Mouse (Mus musculus) R1 (cell line): ENCODE data around the gene Hspa1l.
"Not testable (repeated sequence)": the region's sequence is repeated elsewhere in the genome, so short reads cannot be mapped to it uniquely, and the experiment has no call there.

Experiments used
- DNase-seq: peaks from one replicate; pipeline ENCODE4 v3.0.0-alpha.2; 2018; ENCODE audit warnings: low read depth, low spot score

The Hspa1l gene

DNA sequence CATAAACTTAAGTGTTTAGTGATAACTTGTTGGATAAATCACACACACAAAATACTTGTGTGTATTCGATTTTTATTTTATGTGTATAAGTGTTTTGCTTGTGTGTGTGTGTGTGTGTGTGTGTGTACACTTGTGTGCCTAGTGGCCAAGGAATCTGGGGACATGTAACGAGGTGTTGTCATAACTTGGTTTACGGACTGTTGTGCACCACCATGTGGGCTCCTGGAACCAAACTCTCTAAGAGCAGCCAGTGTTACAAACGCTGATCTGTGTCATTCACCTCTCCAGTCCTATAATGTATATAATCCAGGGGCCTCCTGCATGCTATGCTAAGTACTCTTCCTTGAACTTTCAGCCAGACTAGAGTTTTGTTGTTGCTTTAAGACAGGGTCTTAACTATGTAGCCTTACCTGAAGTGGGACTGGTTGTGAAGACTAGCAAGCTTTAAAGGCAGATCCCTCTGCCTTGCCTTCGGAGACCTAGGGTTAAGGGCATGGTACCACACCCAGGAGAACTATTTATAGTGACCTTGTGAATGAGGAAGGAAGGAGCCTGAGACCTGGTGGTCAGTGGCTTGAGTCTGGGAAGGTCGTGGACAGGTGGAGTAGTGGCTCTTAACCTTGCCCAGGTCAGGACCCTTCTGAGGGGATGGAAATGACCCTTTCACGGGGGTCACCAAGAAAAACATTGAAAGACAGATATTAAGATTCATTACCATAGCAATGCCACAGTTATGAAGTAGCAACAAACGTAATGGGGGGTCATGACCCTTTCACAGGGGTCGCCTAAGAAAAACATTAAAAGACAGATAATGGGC lies 30.7 kb downstream of the Hspa1l start:
- peak; percentile 51 for DNase-seq

DNA sequence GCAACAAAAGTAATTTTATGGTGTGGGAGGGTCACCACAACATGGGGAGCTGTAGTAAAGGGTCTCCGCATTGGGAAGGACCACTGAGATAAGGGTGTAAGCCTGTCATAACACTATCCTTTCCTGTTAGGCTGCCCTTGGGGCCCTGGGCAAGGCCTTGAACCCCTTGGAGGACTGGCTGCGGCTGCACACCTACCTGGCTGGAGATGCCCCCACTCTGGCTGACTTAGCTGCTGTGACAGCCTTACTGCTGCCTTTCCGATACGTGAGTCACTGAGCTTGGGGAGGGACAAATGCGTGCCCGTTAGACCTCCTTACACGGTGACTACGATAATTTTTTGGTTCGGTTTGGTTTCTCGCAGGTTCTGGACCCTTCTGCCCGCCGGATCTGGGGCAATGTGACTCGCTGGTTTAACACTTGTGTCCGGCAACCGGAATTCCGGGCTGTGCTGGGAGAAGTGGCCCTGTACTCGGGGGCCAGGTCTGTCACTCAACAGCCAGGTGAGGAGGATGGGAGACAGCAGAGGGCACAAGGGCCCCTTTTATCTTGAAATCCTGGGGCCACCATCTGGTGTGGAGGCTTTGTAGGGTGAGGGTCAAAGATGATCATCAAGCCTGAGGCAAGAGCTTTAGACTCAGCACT lies 31.7 kb downstream of the Hspa1l start:
- no peak for DNase-seq

GRCm38 (mm10) chr17:35005158-35005557 lies 32.7 kb downstream of the Hspa1l start:
- DNase-seq, result no peak

GRCm38 (mm10) chr17:35005902-35006301 lies 33.4 kb downstream of the Hspa1l start:
- DNase-seq, result not testable (repeated sequence)

- no peak for DNase-seq
Measured at GRCm38 (mm10) chr17:35007387-35007991, 35.0 kb downstream of the Hspa1l start.

DNA sequence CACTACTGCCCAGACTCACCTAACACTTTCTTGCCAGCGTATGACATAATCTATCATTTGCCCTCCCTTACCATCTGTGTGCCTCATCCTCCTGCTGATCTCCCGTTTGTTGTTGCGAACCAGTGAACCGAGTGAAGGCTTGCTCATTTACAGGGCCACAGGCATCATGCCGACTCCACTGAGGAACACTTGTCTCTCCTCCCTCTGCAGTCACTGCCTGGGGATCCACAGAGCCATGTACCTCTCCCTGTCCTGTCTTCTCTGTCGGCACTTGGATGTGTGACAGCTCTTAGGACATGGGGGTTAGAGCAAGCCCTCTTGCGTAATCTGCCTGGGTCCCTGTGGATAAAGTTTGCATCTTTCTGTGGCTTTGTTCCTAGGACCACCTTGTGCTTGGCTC lies 37.1 kb downstream of the Hspa1l start:
- DNase-seq, result no peak

DNA sequence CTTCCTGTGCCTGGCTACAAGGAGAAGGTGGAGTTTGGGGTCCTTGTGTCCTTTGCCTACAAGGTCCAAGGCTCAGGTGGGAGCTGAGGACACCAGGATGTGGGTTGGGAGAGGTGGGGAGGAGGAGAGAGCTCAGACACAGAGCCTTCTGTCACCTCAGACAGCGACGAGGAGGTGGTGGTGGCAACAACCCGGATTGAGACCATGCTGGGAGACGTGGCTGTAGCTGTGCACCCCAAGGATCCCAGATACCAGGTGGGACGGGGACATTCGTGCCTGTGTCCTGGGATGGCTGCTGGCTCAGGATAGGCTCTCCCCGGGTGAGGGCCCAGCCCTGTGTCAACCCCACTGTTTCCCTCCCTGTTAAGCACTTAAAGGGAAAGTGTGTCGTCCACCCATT lies 38.9 kb downstream of the Hspa1l start:
- DNase-seq, result no peak

DNA sequence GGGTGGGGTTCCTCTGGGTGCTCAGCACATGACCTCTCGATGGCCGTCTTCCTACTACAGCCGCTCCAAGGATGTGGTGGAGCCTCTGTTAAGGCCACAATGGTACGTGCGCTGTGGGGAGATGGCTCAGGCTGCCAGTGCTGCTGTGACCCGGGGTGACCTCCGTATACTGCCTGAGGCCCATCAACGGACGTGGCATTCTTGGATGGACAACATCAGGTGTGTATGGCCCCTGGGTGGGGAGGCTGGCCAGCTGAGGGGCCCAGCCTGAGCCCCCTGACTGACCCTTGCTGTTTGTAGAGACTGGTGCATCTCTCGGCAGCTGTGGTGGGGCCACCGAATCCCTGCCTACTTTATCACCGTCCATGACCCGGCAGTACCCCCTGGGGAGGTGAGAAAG lies 39.9 kb downstream of the Hspa1l start:
- DNase-seq, result no peak

DNA sequence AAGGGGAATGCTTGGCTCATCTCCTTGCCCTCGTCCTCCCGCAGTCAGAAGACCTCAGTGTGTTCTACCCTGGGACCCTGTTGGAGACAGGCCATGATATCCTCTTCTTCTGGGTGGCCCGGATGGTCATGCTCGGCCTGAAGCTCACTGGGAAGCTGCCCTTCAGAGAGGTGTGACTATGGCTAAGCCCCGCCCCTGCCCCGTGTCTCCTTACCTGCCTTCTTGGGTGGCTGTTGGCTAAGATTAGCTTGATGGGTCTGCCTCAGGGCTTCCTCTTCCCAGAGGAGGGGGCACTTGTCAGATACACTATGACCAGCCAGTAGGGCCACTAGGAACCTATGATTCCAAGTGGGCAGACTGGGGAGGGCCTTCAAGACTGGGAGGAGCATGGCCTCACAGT lies 40.7 kb downstream of the Hspa1l start:
- DNase-seq, result no peak

DNA sequence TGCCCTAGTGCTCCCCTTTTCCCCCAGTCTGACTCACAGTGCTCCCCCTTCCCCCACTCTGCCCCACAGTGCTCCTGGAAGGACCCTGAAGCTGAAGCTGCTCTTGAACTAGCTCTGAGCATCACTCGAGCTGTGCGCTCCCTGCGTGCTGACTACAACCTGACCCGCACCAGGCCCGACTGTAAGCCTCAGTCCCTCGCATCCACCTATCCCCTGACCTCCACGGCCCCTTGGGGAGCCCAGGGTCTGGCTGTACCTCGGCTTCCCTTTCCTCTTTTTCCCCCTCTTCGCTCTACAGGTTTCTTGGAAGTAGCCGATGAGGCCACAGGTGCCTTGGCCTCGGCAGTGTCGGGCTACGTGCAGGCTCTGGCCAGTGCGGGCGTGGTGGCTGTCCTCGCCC lies 42.8 kb downstream of the Hspa1l start:
- no peak for DNase-seq

DNA sequence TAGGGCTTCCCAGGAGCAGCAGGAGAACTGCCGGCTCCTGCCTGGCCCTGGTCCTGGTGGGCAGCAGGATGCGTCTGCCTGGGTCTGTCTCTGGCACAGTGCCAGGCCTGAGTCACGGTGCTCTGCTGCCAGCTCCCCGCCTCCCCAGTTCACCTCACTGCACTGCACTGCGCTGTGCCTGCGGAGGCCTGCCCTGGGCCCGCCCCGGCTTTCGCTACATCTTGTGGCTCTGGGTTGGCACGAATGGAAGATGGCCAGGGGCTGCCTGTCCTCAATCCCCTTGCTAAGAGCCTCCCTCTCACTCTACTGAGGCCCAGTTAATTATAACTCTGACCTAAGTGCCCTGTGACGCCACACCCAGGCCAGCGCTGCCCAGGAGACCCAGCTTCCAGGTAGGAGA lies 43.9 kb downstream of the Hspa1l start, which contains the start of gene Vwa7:
Gene Vwa7, plus strand, starts transcription at position 204 of the 400 bp plus-strand sequence.
- DNase-seq, result no peak

DNA sequence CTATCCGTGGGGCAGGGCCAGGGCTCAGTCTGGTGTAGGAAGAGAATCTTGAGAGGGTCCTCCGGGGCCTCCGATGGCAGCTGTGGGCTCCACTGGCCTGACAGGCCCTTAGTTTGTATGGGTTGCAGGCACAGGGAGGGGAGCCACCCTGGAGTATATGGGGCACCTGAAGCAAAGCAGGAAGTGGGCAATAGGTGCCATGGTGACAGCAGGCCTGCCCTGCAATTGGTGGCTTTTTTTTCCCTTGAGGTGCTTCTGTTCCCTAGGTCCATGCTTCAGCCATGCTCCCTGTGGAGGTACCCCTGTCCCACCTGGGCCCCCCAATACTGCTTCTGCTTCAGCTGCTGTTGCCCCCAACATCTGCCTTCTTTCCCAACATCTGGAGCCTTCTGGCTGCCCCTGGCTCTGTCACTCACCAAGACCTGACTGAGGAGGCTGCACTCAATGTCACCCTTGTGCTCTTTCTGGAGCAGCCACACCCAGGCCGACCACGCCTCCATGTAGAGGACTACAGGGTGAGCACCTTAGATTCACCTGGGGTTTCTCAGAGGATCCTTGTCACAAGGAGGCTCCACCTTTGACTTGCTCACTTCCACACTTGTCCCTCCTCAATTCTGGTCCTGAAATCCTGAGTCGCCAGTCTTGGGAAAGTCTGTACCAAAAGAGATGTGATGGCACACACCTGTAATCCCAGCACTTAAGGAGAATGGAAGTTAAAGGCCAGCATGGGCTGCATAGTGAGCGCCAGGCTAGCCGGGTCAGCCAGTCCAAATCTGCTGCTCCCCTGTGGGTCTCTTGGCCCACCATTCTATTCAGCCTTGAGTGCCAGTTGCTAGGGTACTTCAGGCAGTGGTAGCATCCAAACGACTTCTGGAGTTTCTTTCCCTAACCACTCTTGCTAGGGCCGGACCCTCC lies 44.5 kb downstream of the Hspa1l start:
- DNase-seq, result no peak

DNA sequence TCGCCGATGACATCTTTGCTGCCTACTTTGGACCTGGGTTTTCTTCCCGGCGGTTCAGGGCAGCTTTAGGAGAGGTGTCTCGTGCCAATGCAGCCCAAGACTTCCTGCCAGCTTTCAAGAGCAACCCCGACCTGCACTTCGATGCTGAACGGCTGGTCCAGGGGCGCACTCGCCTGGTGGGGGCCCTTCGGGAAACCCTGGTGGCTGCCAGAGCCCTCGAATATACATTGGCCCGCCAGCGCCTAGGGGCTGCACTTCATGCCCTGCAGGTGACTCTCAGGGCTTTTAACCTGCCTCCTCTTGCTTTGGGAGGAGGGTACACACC lies 45.2 kb downstream of the Hspa1l start:
- DNase-seq, result no peak

GRCm38 (mm10) chr17:35018171-35018570 lies 45.7 kb downstream of the Hspa1l start:
- DNase-seq, result no peak

DNA sequence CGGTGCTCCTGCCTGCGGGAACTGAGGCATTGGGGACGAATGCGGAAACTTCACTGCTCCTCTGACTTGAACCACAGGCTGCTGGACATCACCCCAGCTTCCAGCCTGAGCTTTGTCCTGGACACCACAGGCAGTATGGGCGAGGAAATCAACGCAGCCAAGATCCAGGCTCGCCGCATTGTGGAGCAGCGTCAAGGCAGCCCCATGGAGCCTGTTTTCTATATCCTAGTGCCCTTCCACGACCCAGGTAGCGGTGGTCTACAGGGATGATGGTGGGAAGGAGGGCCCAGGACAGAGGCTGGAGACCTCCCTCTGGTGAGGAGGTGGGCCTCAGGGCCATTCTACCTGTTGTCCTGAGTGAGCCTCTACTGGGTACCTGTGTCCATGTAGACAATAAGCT lies 47.4 kb downstream of the Hspa1l start:
- DNase-seq, result no peak

- DNase-seq, result no peak
Measured at GRCm38 (mm10) chr17:35020551-35020950, 48.0 kb downstream of the Hspa1l start.

GRCm38 (mm10) chr17:35021163-35021808 lies 48.8 kb downstream of the Hspa1l start:
- peak; percentile 83 for DNase-seq

DNA sequence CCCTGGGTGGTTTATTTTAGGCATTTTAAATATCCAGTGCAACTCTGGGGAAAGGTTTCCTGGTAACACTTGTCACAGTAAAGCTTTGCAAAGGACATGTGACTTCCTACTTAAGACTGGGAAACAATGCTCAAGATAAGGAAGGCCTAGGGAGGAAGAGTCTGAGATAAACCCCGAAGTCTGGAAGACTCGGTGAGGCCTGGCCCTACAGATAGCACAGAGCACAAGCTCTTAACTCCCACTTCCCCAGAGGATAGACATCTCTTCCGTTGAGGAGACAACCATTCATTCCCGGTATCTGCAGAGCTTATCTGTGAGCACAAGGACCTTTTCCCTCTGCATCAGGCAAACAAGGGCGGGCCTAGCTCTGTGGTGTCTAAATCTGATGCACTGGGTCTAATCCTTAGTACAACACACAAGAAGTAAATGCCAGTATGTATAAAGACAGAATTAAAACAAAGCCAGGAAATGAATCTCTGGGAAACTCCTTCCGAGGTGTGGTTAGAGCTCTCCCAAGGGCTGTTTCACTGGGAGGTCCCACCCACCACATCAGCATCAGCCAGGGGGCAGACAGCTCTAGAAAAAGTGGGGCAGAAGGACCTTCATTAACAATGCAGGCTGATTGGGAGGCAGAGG lies 49.5 kb downstream of the Hspa1l start:
- DNase-seq, result no peak

- no peak for DNase-seq
Measured at GRCm38 (mm10) chr17:35022541-35023060, 50.1 kb downstream of the Hspa1l start.

DNA sequence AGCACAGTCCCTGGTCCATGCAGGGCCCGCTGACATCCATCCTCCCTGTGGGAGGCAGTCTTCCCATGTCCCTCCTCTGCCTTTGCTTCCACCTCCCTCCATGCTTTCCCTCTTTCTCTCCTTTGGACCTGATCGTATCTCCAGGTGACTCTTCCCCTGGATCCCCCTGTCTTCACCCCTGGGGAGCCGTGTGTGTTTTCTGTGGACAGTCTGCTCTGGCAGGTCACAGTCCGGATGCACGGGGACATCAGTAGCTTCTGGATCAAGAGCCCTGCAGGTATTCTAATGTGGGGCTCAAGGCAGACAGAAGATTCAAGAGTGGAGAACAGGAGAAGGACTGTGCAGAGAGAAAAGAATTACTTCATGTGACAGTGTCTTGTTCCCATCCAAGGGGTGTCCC lies 50.7 kb downstream of the Hspa1l start:
- no peak for DNase-seq

DNA sequence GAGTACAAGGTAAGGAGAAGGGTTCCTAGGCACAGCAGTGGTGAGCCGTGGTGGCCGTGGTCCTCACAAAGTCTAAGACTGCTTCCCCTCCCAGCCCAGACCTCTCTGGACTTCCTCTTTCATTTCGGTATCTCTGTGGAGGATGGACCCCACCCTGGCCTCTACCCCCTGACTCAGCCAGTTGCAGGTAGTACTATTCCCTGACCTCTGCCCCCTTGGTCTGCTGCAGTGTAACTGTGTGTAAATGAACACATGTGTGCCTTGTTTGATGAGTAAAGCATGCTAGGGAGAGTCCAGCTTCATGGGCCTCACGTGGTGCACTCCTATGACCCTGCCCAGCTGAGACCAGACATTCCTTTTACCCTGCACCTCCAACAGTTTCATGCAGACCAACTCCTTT lies 51.3 kb downstream of the Hspa1l start:
- DNase-seq, result no peak
